Mouse (Mus musculus) MEL (cell line): ENCODE measurements around the gene Igf2r.

ENCODE experiments used
- CHD2 ChIP-seq: IDR thresholded peaks from 2 replicates; pipeline ENCODE4 v1.6.1; 2011; ENCODE audit warnings: low read length, improper control_type of control experiment
- CTCF ChIP-seq, 3 experiments: IDR thresholded peaks in 2 of 3; conservative IDR thresholded peaks in 1 of 3; 2 replicates each; pipeline ENCODE4 v1.5.1; 2011 to 2012; ENCODE audit warnings: low read length in 3 of 3, low read depth in 2 of 3, mild to moderate bottlenecking in 2 of 3, improper control_type of control experiment in 1 of 3, inconsistent platforms in 1 of 3, mixed read lengths in 1 of 3, moderate library complexity in 1 of 3; ENCODE audit not compliant: control insufficient read depth in 1 of 3, insufficient read depth in 1 of 3, poor library complexity in 1 of 3, severe bottlenecking in 1 of 3
- E2F4 ChIP-seq: IDR thresholded peaks from 2 replicates; pipeline ENCODE4 v1.6.1; 2011; ENCODE audit warnings: low read depth, low read length, improper control_type of control experiment, borderline replicate concordance
- EP300 ChIP-seq, 2 experiments: IDR thresholded peaks; 2 replicates each; pipeline ENCODE4 v1.6.1; 2011; ENCODE audit warnings: improper control_type of control experiment in 2 of 2, low read length in 2 of 2, low read depth in 1 of 2, mild to moderate bottlenecking in 1 of 2
- ETS1 ChIP-seq: IDR thresholded peaks from 2 replicates; pipeline ENCODE4 v1.6.1; 2012; ENCODE audit warnings: low read depth, mild to moderate bottlenecking, inconsistent platforms, low read length, improper control_type of control experiment, moderate library complexity
- MXI1 ChIP-seq: IDR thresholded peaks from 2 replicates; pipeline ENCODE4 v1.6.1; 2011; ENCODE audit warnings: mild to moderate bottlenecking, low read depth, low read length, improper control_type of control experiment
- MYC ChIP-seq: IDR thresholded peaks from 2 replicates; pipeline ENCODE4 v1.6.1; 2011; ENCODE audit warnings: low read depth, mild to moderate bottlenecking, low read length, improper control_type of control experiment, moderate library complexity
- POLR2A ChIP-seq, 2 experiments: IDR thresholded peaks; 2 replicates each; pipeline ENCODE4 v1.6.1; 2011 to 2012; ENCODE audit warnings: low read length in 2 of 2, mild to moderate bottlenecking in 2 of 2, control low read depth in 1 of 2, improper control_type of control experiment in 1 of 2, low read depth in 1 of 2, moderate library complexity in 1 of 2; ENCODE audit not compliant: control insufficient read depth in 1 of 2, insufficient read depth in 1 of 2, poor library complexity in 1 of 2
- POLR2AphosphoS2 ChIP-seq: IDR thresholded peaks from 2 replicates; pipeline ENCODE4 v1.6.1; 2011; ENCODE audit warnings: low read length, improper control_type of control experiment
- RAD21 ChIP-seq: IDR thresholded peaks from 2 replicates; pipeline ENCODE4 v1.6.1; 2011; ENCODE audit warnings: mild to moderate bottlenecking, low read depth, low read length, improper control_type of control experiment
- SIN3A ChIP-seq: IDR thresholded peaks from 2 replicates; pipeline ENCODE4 v1.6.1; 2012; ENCODE audit warnings: low read length, improper control_type of control experiment, inconsistent platforms
- SMC3 ChIP-seq: IDR thresholded peaks from 2 replicates; pipeline ENCODE4 v1.6.1; 2011; ENCODE audit warnings: low read depth, low read length, improper control_type of control experiment
- TAL1 ChIP-seq: IDR thresholded peaks from 2 replicates; pipeline ENCODE4 v1.6.1; 2012; ENCODE audit warnings: mild to moderate bottlenecking, inconsistent platforms, low read length, moderate library complexity, mixed read lengths

DNA sequence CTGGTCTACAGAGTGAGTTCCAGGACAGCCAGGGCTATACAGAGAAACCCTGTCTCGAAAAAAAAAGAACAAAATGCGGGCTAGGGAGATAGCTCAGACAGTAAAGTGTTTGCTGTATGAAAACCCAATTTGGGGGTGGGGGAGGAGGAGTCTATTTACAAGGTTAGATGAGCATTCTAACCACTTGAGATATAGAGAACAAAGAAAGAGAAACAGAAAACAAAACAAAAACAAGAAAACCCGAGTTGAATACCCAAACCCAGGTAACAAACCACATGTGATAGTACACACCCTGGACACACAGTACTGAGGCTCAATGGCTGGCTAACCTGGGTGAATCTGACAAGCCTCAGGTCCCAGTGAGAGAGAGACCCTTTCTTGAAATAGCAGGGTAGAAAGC is 41.7 kb downstream of the Igf2r start:
- TF ChIP-seq SIN3A (no peak), POLR2A (IDR thresholded peaks at IDR 0.05; ENCODE audit: control insufficient read depth in 1 of 2, insufficient read depth in 1 of 2, low read depth in 1 of 2, low read length in 2 of 2, poor library complexity in 1 of 2) (no peak), MYC (no peak), EP300 (IDR thresholded peaks at IDR 0.05; ENCODE audit: low read depth in 1 of 2, low read length in 2 of 2) (no peak), ETS1 (no peak), POLR2AphosphoS2 (no peak), MXI1 (no peak), CHD2 (no peak), TAL1 (no peak), CTCF (IDR thresholded peaks at IDR 0.05 in 2 of 3, conservative IDR thresholded peaks at IDR 0.05 in 1 of 3; ENCODE audit: control insufficient read depth in 1 of 3, insufficient read depth in 1 of 3, low read depth in 2 of 3, low read length in 3 of 3, poor library complexity in 1 of 3, severe bottlenecking in 1 of 3) (no peak), RAD21 (no peak), E2F4 (no peak), SMC3 (no peak)
